Mouse (Mus musculus): ENCODE results near the gene Map3k4.

The Map3k4 gene

GRCm38 (mm10) chr17:12224551-12224950 is 94.0 kb downstream of the Map3k4 start:
- 51% methylated on average over 7 of the region's 7 CpGs for WGBS

GRCm38 (mm10) chr17:12224145-12224544 is 94.5 kb downstream of the Map3k4 start:
- 77% methylated on average over 9 of the region's 9 CpGs for WGBS

GRCm38 (mm10) chr17:12223682-12224081 is 94.9 kb downstream of the Map3k4 start:
- WGBS, result 45% methylated on average over 5 of the region's 5 CpGs

DNA sequence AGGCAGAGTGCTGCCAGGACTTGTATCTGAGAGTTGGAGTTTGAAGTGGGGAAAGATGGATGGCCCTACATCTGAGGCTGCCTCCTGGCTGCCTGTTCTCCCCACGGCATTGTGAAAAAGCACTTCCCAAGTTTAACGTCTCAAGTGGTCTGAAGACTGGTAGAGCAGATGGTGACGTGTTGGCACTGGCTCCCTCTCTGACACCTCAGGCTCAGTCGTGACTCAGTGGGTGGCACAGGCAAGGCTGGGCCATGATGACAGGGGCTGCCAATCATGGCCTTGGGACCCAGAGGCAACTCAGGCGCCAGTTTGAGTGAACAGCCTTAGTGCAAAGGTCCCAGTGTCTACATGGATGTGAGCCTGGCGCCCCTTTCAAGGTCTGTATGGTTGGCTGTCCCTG is 96.7 kb downstream of the Map3k4 start:
- WGBS, result 40% methylated on average over 6 of the region's 6 CpGs

GRCm38 (mm10) chr17:12216224-12216623 is 102.4 kb downstream of the Map3k4 start:
- 72% methylated on average over 6 of the region's 6 CpGs for WGBS

DNA sequence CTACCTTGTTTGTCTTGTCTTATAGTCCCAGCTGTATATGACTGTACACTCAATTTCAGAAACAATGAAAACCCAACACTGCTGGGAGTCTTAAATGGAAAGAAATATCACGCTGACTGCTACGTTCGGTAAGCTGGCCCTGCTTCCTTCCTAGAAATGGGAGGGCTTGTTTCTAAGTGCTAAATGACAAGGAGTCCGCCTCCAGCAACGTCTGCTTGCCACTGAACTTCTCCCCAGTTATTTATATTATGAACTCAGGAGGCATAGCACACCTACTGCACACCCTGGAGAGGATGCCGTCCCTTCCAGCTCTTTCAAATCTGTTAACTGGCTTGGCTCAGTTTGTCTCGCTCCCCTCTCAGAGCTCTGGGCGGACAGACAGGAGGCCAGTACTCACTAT is 105.2 kb downstream of the Map3k4 start:
- WGBS, result 61% methylated on average over 8 of the region's 8 CpGs

DNA sequence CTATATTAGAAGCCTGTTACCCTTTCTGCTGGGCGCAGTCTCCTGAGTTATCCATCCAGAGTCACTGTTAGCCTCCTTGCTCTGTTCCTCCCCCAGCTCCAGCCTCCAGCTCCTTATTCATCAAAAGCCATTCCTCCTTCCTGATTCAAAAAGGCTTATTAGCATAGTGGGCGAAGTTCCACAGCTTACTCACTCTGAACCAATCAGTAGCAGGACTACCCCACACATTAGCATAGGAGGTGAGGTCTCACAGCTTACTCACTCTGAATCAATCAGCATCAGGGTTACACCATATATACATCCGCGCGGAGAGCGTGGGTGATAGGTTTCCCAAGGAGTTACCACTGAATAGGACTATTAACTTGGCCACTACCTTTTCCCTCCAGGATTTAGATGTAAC is 106.3 kb downstream of the Map3k4 start:
- 37% methylated on average over 6 of the region's 6 CpGs for WGBS

- 56% methylated on average over 11 of the region's 11 CpGs for WGBS
Measured at GRCm38 (mm10) chr17:12211890-12212289, 106.7 kb downstream of the Map3k4 start.

GRCm38 (mm10) chr17:12210544-12211132 is 108.0 kb downstream of the Map3k4 start:
- 32% methylated on average over 8 of the region's 8 CpGs for WGBS

- WGBS, result 77% methylated on average over 4 of the region's 4 CpGs
Measured at GRCm38 (mm10) chr17:12209481-12209880, 109.1 kb downstream of the Map3k4 start.

GRCm38 (mm10) chr17:12207022-12207548 is 111.5 kb downstream of the Map3k4 start:
- 23% methylated on average over 1 of the region's 1 CpGs for WGBS

DNA sequence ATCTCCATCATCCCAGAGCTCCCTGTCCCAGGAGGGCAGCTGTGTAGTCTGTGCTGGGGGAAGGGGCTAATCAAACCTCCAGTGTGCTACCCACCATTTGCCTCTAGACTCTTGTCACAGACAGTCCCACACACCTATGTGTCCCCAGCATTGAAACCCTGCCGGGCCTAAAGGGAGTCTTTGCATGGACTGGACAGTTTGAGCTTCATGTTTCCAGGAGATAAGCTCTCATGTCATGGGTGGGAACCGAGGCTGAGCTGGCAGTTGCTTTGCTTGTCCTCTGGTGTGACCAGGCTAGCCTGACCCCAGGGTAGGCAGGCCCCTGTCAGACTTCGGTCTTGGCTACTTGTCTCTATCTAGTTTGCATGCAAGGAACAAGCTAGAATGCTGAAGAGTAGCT is 112.3 kb downstream of the Map3k4 start:
- WGBS, result 77% methylated on average over 3 of the region's 3 CpGs

- WGBS, result 25% methylated on average over 4 of the region's 4 CpGs
Measured at GRCm38 (mm10) chr17:12205694-12206075, 112.9 kb downstream of the Map3k4 start.

DNA sequence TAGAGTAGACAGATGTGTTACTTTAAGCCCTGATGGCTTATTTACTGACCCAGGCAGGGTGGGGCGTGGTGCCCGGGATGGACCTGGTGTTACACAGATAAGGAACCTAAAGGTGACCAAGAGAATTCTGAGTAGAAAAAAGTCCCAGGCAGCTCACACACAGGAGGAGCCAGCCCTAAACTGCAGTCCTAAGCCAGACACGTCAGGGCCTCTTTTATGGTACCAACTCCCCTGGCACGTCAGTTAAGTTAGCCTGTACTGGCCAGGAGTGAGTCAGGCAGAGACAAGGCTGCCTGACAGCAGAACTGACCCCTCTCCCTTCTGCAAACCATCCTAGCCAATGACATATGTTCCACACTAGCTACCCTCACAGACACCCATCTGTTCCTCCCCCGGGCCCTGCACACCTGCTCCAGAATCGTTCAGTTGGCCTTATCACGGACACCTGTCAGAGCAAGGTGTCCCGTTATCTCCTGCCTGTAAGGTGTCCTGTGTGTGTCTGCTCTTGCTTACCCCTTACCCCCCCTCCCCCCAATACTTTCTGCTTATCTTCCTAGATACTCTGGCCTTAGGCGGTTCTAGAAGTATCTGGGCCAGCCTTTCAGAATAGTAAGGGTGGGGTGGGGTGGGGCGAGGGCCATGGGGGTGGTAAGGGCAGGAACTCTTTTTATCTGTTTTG is 113.4 kb downstream of the Map3k4 start:
- WGBS, result 61% methylated on average over 10 of the region's 10 CpGs

DNA sequence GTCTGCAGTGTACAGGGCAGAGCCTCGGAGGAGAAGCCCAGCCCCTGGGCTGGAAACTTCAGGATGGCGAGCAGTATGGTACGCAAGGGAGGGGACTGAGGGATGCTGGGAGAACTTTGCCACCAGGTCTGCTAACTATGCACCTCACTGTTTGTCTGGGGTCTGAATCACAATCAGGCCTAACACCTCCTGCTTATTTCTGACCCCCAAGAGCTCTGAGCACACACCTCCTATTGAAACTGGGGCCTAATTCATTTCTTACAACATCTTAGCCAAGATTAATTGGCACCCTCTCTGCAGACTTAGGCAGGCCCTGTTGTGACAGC is 113.9 kb downstream of the Map3k4 start:
- 94% methylated on average over 3 of the region's 3 CpGs for WGBS

- 76% methylated on average over 3 of the region's 3 CpGs for WGBS
Measured at GRCm38 (mm10) chr17:12204246-12204645, 114.3 kb downstream of the Map3k4 start.

DNA sequence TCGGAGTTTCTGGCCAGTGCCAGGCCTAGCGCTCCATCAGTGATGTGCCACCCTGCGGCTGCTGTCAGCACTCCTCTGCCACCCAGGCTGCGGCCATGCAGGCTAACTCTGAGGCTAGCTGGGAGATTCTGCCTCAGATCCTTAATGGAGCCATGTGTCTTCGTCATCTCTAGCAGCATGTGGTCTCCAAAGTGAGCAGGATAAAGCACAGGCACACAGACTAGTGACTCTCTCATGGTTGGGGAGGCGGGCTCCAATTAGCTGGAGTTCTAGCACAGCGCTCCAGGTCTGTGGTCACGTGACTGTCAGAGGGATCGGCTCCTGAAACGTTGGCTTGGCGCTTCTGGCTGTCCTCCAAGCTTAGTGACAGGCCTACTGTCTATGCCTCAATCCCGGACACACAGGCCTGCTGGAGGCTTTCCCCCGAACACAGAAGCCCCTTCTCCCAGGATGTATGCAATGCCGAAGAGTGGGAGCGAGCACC is 115.1 kb downstream of the Map3k4 start:
- 52% methylated on average over 15 of the region's 15 CpGs for WGBS

- WGBS, result 95% methylated on average over 1 of the region's 1 CpGs
Measured at GRCm38 (mm10) chr17:12201086-12201485, 117.5 kb downstream of the Map3k4 start.

GRCm38 (mm10) chr17:12199933-12200332 is 118.7 kb downstream of the Map3k4 start:
- 42% methylated on average over 4 of the region's 4 CpGs for WGBS

DNA sequence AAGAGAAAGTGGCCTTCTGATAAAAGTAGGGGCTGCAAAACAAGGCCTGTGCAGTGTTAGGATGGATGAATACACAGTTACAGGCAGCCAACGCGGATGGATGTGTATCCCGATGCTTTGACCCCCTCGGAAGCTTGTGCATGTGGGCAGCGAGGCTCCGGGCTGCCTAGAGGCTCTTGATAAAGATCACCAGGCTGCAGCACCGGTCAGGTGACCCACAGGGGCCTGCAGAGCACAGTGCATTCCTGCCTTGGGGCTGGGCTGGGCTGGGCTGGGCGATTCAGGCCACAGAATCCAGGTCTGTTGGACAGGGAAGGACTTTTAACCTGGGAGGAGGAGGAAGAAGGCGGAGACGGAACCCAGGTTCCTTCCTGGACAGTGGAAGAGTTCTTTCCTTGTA is 123.0 kb downstream of the Map3k4 start:
- 74% methylated on average over 10 of the region's 10 CpGs for WGBS

GRCm38 (mm10) chr17:12195137-12195536 is 123.5 kb downstream of the Map3k4 start:
- WGBS, result 58% methylated on average over 5 of the region's 5 CpGs

DNA sequence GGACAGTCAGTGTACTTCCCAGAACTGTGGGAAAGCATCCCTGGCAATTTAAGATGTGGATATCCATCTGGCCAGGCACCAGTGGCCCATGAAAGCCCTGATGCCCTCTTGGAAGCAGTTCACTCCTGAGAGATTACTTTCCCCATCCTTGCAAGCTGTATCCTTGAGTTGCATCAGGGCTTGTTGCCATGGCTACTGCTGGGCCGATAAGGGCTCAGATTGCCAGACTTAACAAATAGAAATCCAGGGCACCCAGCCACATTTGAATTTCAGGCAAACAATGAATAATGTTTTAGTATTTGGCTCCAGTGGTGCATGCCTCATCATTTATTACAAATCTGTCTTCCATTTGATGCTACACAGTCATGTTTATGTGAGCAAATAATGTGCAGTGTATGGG is 130.8 kb downstream of the Map3k4 start:
- 15% methylated on average over 1 of the region's 1 CpGs for WGBS

GRCm38 (mm10) chr17:12186341-12186740 is 132.3 kb downstream of the Map3k4 start:
- 65% methylated on average over 3 of the region's 3 CpGs for WGBS

Data from cerebral cortex, adult 2 months (tissue).